Mouse (Mus musculus) neural tube, embryonic 15.5 days (tissue): ENCODE measurements around the gene Golm1. TPM values are rescaled to one million over a fixed set of nuclear protein-coding genes. Genes with fewer than 3 reads are reported as not detected.

Source experiments
- ATAC-seq: fragments of 200-750 bp; cut with Nextera tagmentation; 2 replicates; pipeline ENCODE4 v1.8.0; 2017; ENCODE audit warnings: mild to moderate bottlenecking, moderate TSS enrichment, moderate library complexity; ENCODE audit not compliant: low FRiP score
- H3K27ac ChIP-seq: fragments of 300-500 bp; sonication (generic); replicated peaks from 2 replicates; pipeline ENCODE4 v1.5.1; 2015; ENCODE audit warnings: mild to moderate bottlenecking, inconsistent platforms
- H3K27me3 ChIP-seq: fragments of 300-500 bp; sonication (generic); replicated peaks from 2 replicates; pipeline ENCODE4 v1.6.1; 2015; ENCODE audit warnings: inconsistent platforms
- H3K36me3 ChIP-seq: fragments of 300-500 bp; sonication (generic); 2 replicates; pipeline ENCODE4 v1.6.1; 2015; ENCODE audit warnings: inconsistent platforms
- H3K4me1 ChIP-seq: fragments of 300-500 bp; sonication (generic); 2 replicates; pipeline ENCODE4 v1.6.1; 2015; ENCODE audit warnings: inconsistent platforms
- H3K4me2 ChIP-seq: fragments of 300-500 bp; sonication (generic); 2 replicates; pipeline ENCODE4 v1.6.1; 2015; ENCODE audit warnings: inconsistent platforms, mild to moderate bottlenecking, moderate library complexity
- H3K4me3 ChIP-seq: fragments of 300-500 bp; sonication (generic); replicated peaks from 2 replicates; pipeline ENCODE4 v1.5.1; 2015; ENCODE audit warnings: mild to moderate bottlenecking, inconsistent platforms
- H3K9ac ChIP-seq: fragments of 300-500 bp; sonication (generic); replicated peaks from 2 replicates; pipeline ENCODE4 v1.6.1; 2015; ENCODE audit warnings: mild to moderate bottlenecking, inconsistent platforms
- H3K9me3 ChIP-seq: fragments of 300-500 bp; sonication (generic); replicated peaks from 2 replicates; pipeline ENCODE4 v1.6.1; 2016; ENCODE audit warnings: inconsistent platforms
- WGBS: fragments of 180-500 bp; shearing (Covaris S2); methylation state at CpG from one replicate; pipeline ENCODE4 v1.1.7; 2015; ENCODE audit warnings: mixed read lengths; 5-methylcytosine and 5-hydroxymethylcytosine counted together
- polyA plus RNA-seq: library from polyadenylated mRNA; unstranded; fragments of >200 nt; fragmentation: Nextera tagmentation; extraction: Ambion mirVana; gene quantifications from 2 replicates; pipeline ENCODE4 v1.2.1, GENCODE M21; 2015

Gene Golm1
- polyA plus RNA-seq, 1 experiment from 2014 or later: 19.1 TPM

DNA sequence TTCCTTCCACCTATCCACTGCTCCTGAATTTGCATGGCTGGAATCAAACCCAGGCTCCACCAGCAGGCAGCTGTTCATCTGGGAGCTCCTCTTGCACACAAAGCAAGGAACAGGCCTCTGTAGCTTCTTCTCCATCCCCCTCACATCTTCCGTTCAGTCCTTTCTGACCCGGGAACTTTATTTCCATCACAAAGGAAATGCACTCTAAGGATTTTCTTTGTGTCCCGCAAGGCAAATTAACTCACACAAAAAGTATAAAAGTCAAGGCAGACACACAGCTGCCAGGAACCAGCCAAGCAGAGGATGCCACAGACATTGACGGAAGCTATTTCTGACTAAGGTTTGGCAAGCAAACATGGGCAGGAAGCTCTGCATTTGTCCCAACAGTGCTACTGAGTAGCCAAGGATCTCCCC is 18.6 kb downstream of the Golm1 start:
- H3K9ac ChIP-seq: no peak overlapping the region
- peak overlapping the region; percentile 51 for H3K27ac ChIP-seq
- no peak overlapping the region for H3K4me3 ChIP-seq
- ATAC-seq: no peak
- no peak overlapping the region for H3K4me2 ChIP-seq
- no peaks in the 10 kb centered on the region for H3K27me3 ChIP-seq
- 10% methylated on average over 4 of the region's 4 CpGs for WGBS
- H3K9me3 ChIP-seq: no peaks in the 10 kb centered on the region
- peaks cover 22% of the 10 kb centered on the region for H3K4me1 ChIP-seq
- H3K36me3 ChIP-seq: no peaks in the 10 kb centered on the region

DNA sequence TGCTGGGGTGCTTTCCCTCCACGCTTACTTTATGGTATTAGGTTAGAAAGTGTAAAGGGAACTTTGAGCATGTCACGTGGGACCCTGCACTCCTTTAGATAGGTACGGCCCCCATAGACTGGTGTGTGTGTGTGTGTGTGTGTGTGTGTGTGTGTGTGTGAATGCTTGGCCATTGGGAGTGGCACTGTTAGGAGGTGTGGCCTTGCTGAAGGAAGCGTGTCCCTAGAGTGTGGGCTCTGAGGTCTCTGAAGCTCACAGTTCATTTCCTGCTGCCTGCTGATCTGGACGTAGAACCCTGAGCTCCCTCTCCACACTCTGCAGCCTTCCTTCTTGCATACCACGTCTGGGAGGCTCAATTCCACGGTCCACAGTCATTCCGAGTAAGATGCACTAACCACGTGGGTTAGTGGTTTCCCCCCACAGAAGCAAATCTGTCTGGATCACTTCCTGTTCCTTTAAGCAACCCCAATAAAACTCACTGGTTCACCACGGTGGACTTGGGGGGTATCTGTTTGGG is 19.2 kb downstream of the Golm1 start:
- peak overlapping the region; percentile 51 for H3K27ac ChIP-seq
- no peak for ATAC-seq
- no peak overlapping the region for H3K4me3 ChIP-seq
- no peaks in the 10 kb centered on the region for H3K36me3 ChIP-seq
- H3K4me2 ChIP-seq: no peak overlapping the region
- no peak overlapping the region for H3K9ac ChIP-seq
- no peaks in the 10 kb centered on the region for H3K9me3 ChIP-seq
- 58% methylated on average over 10 of the region's 10 CpGs for WGBS
- H3K27me3 ChIP-seq: no peaks in the 10 kb centered on the region
- H3K4me1 ChIP-seq: peaks cover 22% of the 10 kb centered on the region

DNA sequence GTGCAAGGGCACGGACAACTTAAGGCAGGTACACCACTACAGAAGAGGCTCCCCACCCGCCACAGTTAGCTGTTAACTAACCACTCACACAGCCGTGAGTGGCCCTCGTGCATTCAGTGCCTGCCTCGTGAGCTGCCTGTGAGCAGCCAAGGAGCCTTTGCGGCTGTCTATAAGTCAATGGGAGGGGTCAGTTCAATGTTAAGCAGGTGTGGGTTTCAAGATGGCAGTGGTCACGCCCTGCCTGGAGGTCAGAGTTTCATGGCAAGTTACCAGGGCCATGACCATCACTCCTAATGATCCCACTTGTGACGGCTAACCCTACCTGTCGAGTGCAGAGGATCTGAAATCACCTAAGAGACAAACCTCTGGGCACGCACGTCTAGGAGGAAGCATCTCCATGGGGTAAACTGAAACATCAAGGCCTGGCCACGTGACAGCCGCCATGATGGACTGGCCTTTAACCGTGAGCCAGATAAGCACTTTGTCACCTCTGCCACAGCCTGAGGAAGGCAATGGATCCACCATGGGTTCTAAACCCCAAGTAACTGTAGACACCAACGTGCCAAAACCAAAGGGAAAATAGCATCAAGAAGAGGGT is 19.8 kb downstream of the Golm1 start:
- Histone ChIP-seq H3K36me3 (no peaks in the 10 kb centered on the region), H3K4me3 (no peak overlapping the region), H3K4me2 (no peak overlapping the region), H3K27ac (no peak overlapping the region), H3K9ac (no peak overlapping the region), H3K4me1 (peaks cover 22% of the 10 kb centered on the region), H3K9me3 (no peaks in the 10 kb centered on the region), H3K27me3 (no peaks in the 10 kb centered on the region)
- 93% methylated on average over 15 of the region's 15 CpGs for WGBS
- ATAC-seq: no peak

DNA sequence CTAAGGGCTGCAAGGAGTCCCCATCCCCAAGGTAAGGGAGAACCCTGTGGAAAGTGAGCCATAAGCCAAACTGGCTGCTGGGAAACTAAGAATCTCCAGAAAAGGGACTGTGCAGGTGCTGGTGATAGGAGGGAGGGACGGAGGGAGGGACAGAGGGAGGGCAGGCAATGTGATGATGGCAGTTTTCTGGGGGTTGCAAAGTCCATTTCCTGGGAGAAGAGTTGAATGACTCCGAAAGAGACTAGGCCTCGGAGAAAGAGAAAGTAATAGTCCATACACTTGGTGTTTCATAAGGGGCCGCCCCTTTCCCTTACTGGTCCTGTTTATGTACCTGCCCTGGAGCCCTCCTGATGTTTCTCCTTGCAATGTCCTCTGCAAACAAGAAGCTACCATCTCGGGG is 21.1 kb downstream of the Golm1 start:
- Histone ChIP-seq H3K4me1 (peaks cover 22% of the 10 kb centered on the region), H3K4me2 (no peak overlapping the region), H3K9ac (no peak overlapping the region), H3K27ac (no peak overlapping the region), H3K4me3 (no peak overlapping the region), H3K27me3 (no peaks in the 10 kb centered on the region), H3K9me3 (no peaks in the 10 kb centered on the region), H3K36me3 (0 out of 2 replicates have a peak, but pooled peaks cover 5% of the 10 kb centered on the region)
- WGBS: 95% methylated on average over 5 of the region's 5 CpGs
- ATAC-seq: no peak

DNA sequence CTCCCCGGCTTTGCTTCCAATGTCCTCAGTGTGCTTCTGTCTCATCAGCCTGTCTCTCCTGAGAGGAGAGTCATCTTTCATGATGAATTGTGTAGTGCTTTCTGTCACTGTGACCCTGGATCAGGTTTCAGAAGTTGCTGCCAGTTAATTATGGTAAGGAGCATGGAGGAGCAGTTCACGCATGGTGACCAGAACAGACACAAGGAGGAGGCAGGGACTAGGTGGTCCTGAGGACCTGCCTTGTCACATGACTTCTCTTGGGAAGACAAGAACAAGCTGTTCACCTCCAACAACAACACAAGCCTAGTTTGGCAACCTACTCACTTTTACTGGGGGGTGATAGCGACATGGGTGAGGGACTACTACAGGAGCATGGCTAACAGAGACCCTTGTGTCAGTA is 22.5 kb downstream of the Golm1 start:
- H3K4me1 ChIP-seq: peaks cover 22% of the 10 kb centered on the region
- H3K36me3 ChIP-seq: 0 out of 2 replicates have a peak, but pooled peaks cover 5% of the 10 kb centered on the region
- no peak overlapping the region for H3K9ac ChIP-seq
- H3K27ac ChIP-seq: no peak overlapping the region
- no peak overlapping the region for H3K4me3 ChIP-seq
- no peaks in the 10 kb centered on the region for H3K9me3 ChIP-seq
- 56% methylated on average over 3 of the region's 3 CpGs for WGBS
- no peak overlapping the region for H3K4me2 ChIP-seq
- no peak for ATAC-seq
- no peaks in the 10 kb centered on the region for H3K27me3 ChIP-seq

DNA sequence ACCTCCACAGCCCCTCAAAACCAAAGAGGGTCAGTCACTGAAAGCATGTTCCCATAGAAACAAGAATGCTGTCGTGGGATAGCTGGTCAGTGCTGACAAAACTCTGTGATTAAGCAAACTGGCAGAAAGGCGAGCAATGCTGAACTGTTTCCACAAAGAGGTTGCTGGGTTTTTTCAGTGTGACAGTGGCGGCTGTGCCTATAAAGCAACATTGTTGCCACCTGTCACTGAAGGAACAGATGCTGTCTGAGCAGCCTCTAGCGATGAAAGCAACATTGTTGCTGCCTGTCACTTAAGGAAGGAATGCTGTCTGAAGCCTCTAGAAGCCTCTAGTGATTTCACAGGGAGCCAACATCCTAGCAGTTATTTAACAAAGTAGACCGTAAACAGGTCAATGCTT is 23.0 kb downstream of the Golm1 start:
- Histone ChIP-seq H3K4me2 (no peak overlapping the region), H3K27me3 (no peaks in the 10 kb centered on the region), H3K4me1 (peaks cover 22% of the 10 kb centered on the region), H3K27ac (no peak overlapping the region), H3K4me3 (no peak overlapping the region), H3K9ac (0 out of 2 replicates have a peak overlapping the region, but pooled peaks have one; percentile 17), H3K9me3 (no peaks in the 10 kb centered on the region), H3K36me3 (0 out of 2 replicates have a peak, but pooled peaks cover 5% of the 10 kb centered on the region)
- 20% methylated on average over 5 of the region's 5 CpGs for WGBS
- no peak; the same call in 1 of the 2 replicates for ATAC-seq

DNA sequence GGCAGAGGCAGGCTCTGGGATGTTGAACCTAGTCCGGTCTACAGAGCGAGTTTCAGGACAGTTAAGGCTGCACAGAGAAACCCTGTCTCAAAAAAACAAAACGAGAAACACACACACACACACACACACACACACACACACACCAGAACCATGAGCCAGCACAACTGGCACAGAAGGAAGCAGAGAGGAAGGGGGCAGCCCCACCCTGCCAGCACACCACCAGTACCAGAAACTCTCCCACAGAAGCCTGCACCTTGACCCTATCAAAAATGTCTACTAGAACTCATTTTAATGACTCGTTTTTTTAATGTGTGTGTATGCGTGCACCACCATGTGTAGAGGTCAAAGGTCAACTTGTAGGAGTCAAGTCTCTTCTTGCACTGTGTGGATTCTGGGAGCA is 25.8 kb downstream of the Golm1 start:
- 85% methylated on average over 5 of the region's 5 CpGs for whole genome bisulfite sequencing
- no peak for ATAC-seq
- H3K4me3 ChIP-seq: no peak overlapping the region

DNA sequence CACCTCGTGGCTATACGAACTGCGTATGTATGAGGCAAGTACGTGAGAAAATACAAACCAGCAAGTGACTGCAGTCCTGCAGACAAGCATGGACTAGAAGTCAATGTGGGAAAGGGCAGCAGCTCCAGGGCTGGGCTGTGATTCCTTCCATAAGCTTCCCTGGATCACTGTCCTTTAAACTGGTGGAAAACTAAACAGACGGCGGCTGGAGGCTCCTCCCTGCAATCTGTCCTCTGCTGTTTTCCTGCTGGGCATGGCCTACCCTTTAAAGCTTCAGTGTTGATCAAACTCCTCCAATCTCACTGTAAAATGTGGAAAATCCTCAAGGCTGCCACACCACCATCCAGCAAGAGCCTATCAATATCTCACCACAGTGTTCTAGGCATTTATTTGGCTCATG is 27.0 kb downstream of the Golm1 start:
- H3K27ac ChIP-seq: no peak overlapping the region
- peaks cover 7% of the 10 kb centered on the region; the same call in 1 of the 2 replicates for H3K36me3 ChIP-seq
- no peak overlapping the region for H3K9ac ChIP-seq
- no peak overlapping the region for H3K4me3 ChIP-seq
- H3K4me1 ChIP-seq: peaks cover 11% of the 10 kb centered on the region
- ATAC-seq: no peak
- no peaks in the 10 kb centered on the region for H3K9me3 ChIP-seq
- H3K4me2 ChIP-seq: no peak overlapping the region
- H3K27me3 ChIP-seq: no peaks in the 10 kb centered on the region
- WGBS: 90% methylated on average over 6 of the region's 6 CpGs

More for the DNA sequence above, 25.8 kb downstream of the Golm1 start:
- H3K4me2 ChIP-seq: no peak overlapping the region
- peaks cover 12% of the 10 kb centered on the region for H3K4me1 ChIP-seq
- no peak overlapping the region for H3K9ac ChIP-seq
- H3K27me3 ChIP-seq: no peaks in the 10 kb centered on the region
- H3K36me3 ChIP-seq: peaks cover 7% of the 10 kb centered on the region; the same call in 1 of the 2 replicates
- no peak overlapping the region for H3K27ac ChIP-seq
- H3K9me3 ChIP-seq: no peaks in the 10 kb centered on the region

DNA sequence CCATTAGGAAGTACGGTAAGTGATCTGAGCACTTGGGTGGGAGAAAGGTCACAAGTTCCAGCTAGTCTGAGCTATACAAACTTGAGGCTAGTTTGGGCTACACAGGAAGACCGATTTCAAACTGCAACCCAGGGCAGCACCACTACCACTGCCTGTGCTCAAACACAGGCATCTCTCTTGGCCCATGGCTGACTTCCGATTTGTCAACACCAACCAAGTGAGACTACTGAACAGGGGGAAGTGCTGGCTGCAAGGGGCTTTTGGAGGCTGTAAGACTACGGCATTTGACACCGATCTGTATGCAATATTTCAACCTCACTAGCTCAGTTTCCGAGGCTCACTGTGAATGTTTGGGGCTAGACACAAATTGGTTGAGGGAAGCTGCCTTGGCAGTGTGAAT is 28.1 kb downstream of the Golm1 start:
- peaks cover 7% of the 10 kb centered on the region for H3K36me3 ChIP-seq

DNA sequence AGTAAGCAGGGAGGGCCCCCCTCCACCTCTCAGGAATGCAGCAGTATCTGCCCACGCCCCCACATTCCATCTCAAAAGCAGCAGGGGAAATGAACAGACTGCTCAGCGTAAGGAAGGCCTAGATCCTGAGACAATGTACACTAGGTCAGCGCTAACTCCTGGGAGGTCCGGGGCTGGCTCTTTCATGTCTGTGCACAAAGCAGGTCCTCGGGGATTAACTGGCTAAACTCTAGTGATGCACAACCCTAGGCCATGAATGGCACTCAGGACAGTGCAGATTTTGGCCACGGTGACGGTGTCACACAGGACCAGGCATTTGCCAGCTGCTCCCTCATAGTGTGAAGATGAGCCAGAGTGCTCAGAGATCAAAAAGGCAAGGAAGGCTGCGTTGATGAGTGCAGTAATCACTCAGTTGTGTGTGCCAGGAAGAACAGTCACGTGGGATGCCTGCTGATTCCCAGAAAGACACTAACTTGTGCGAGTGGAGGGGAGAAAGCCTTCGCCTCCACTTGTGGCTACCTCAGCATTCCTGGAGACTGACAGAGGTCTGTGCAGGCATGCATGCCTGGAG is 28.9 kb downstream of the Golm1 start:
- Histone ChIP-seq H3K27ac (no peak overlapping the region), H3K4me2 (no peak overlapping the region), H3K4me3 (no peak overlapping the region), H3K9me3 (no peaks in the 10 kb centered on the region), H3K4me1 (no peaks in the 10 kb centered on the region), H3K27me3 (no peaks in the 10 kb centered on the region), H3K36me3 (peaks cover 7% of the 10 kb centered on the region), H3K9ac (no peak overlapping the region)
- no peak for ATAC-seq
- 69% methylated on average over 11 of the region's 11 CpGs for WGBS

More for the DNA sequence above, 28.1 kb downstream of the Golm1 start:
- 92% methylated on average over 6 of the region's 6 CpGs for whole genome bisulfite sequencing
- H3K9me3 ChIP-seq: no peaks in the 10 kb centered on the region
- ATAC-seq: no peak
- H3K4me1 ChIP-seq: peaks cover 2% of the 10 kb centered on the region; the same call in 1 of the 2 replicates
- no peaks in the 10 kb centered on the region for H3K27me3 ChIP-seq
- no peak overlapping the region for H3K4me2 ChIP-seq
- no peak overlapping the region for H3K4me3 ChIP-seq
- no peak overlapping the region for H3K27ac ChIP-seq
- no peak overlapping the region for H3K9ac ChIP-seq

DNA sequence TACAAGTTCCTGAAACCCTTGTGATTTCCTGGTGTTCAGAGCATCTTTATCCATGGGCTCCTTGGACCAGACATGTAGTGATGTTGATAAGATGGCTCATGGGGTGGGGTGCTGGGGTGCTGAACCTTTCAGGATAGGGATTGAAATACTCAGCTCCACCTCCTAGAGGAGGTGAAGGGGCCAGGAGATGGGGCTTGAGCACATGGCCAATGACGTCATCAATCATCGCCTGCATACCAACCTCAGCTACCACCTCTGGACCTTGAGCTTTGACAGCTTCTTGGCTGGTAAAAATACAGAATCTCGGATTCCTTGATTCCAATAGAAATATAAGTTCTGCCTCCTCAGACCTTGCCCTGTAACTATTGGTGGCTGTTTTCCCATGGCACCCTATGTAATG is 30.1 kb downstream of the Golm1 start:
- 93% methylated on average over 3 of the region's 3 CpGs for WGBS
- H3K27ac ChIP-seq: no peak overlapping the region
- no peaks in the 10 kb centered on the region for H3K4me1 ChIP-seq
- no peaks in the 10 kb centered on the region for H3K27me3 ChIP-seq
- no peak for ATAC-seq
- H3K36me3 ChIP-seq: peaks cover 14% of the 10 kb centered on the region
- H3K4me3 ChIP-seq: no peak overlapping the region
- no peak overlapping the region for H3K4me2 ChIP-seq
- H3K9me3 ChIP-seq: no peaks in the 10 kb centered on the region
- H3K9ac ChIP-seq: no peak overlapping the region

DNA sequence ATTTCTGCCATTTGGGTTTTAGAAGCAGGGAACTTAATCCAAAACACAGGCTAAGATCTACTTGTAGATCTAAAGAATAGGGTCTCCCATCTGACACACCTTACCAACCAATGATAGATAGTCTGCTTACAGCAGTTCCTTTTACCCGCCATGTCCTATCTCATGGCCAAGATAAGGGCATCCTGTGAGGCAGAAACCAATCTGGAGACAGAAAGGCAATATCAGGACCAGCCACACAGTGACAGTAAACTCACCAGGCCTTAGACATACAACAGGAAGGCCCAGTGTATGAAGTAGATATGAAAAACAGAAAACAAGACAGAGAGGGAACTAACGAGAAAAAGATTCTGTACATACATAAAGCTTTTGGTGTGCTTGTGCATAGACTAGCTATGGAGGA is 32.8 kb downstream of the Golm1 start:
- WGBS: 91% methylated on average over 2 of the region's 2 CpGs
- Histone ChIP-seq H3K4me3 (no peak overlapping the region), H3K27ac (no peak overlapping the region), H3K36me3 (peaks cover 14% of the 10 kb centered on the region), H3K9me3 (no peaks in the 10 kb centered on the region), H3K4me1 (no peaks in the 10 kb centered on the region), H3K4me2 (no peak overlapping the region), H3K9ac (no peak overlapping the region), H3K27me3 (no peaks in the 10 kb centered on the region)
- ATAC-seq: no peak
